Mouse (Mus musculus) heart, postnatal 10 days (tissue): ENCODE data around the gene Ctsz. TPM values are rescaled to one million over a fixed set of nuclear protein-coding genes. Genes with fewer than 3 reads are reported as not detected.

Experiments
- DNase-seq, 2 experiments: peaks; one replicate each; pipeline ENCODE4 v3.0.0; 2021
- intact Hi-C: fragments of 180-260 bp; cut with DNase I; formaldehyde crosslinking; loops from one replicate; pipeline ENCODE4 v1.15.1; 2025
- total RNA-seq, 2 experiments: library from RNA; stranded (reverse); gene quantifications; 2 replicates each; pipeline ENCODE4 v1.2.3; 2021

Ctsz gene
- total RNA-seq, 2 experiments from 2014 or later = 54.7 to 61.0 TPM

DNA sequence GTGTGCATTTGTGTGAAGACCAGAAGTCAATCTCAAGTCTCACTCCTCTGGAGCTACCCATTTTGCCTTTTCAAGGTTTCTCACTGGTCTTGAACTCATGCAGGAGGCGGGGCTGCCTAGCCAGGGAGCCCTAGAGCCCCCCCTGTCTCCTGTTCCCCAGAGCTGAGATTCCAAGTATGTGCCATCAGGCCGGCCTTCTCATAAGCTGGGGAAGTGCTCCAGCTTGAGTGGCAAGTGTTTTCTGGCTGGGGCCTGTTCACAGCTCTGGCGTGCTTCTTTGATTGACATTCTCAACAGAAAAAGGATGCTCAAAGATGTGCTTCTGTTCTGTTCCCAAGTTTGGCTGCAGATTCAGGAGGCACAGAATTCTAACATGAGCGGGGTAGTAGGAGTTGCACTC, 38.4 kb downstream of the Ctsz start:
- intact Hi-C loops = no loop called here
- DNase-seq = no peak

DNA sequence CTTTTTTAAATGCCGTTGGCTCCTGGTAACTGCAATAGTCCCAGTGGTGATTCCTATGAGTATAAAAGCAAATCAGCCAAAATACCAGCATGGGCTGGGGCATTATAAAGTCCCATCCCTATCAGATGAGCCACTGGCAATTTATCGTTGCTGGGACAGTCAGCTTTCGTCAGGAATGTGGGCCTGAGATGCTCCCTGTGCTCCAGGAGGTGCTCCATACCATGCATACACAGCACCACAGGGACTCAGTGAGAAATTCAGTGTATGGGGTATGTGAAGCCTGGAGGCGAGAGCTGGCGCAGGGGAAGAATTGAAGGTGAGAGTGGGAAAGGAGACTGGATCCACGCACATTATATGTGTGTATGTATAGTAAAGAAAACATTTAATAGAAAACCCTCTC, 41.0 kb downstream of the Ctsz start:
- intact Hi-C loops = no loop called here
- DNase-seq = no peak

DNA sequence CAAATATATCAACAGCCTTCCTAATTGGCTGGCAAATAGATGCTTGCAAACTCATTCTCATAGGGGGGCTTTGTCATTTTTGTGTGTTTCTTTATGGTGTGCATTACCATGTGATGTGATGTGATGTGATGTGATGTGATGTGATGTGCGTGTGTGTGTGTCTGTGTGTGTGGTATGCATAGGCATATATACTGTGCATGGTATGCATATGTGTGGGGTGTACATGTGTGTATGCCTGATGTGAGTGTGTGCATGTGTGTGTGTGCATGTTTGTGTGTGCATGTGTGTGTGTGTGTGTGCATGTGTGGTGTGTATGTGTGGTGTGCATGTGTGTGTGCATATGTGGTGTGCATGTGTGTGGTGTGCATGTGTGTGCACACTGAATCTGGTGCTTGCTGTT, 41.8 kb downstream of the Ctsz start:
- DNase-seq = no peak
- intact Hi-C loops = no loop called here

DNA sequence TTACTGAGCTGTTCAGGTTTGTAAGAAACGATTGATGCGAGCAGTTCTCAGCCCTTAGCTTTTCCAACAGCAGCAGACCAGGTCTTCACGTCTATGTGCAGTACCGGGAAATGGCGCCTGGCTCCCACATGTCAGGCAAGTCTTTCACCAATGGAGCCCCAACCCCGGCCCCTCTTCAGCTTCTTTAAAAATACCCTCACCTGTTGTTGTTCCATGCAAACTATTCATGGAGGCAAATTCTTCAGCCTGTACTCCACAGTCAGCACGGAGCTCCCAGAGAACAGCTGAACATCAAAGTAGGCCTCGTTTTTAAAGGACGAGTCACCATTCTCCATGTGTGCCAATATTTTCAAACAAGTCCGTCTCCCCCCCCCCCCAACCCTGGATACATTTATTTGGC, 42.2 kb downstream of the Ctsz start:
- no peak for DNase-seq
- intact Hi-C loops = no loop called here

DNA sequence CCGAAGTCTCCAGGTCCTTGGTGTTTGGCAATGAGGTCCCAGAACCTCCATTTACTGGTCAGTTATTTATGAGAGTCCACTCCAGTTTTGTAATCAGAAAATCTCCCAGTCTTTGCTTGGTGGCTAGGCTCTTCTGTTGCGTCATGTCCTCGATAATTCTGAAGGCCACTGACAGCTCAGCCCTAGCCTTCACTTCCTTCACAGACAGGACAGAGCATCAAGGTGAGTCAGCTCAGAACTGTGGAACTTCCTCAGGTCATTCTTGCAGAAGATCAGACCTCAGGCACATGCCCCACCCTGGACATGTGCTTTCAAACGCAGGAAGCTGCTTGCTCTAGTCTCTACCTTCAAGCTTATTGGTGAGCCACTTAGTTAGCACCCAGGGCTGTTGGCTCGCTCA, 45.5 kb downstream of the Ctsz start:
- no peak for DNase-seq
- intact Hi-C loops = no loop called here

DNA sequence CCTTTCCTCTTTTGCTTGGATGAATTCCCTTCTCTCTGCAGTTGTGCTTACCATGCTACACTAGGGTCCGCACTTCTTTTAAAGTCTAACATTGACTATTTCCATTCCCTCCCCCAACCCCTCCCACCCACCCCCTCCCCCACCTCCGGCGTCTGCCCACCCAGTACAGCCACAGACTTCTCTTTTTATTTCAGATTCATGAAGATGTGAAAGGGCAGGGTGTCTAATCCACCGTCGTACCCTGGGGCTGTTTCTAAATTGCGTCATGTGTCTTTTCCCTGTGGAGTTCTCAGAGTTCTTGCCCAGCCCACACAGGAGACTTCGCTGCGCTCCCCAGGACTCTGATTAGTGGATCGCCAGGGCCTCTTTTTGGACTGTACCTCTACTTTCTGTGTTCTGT, 46.3 kb downstream of the Ctsz start:
- no peak for DNase-seq

DNA sequence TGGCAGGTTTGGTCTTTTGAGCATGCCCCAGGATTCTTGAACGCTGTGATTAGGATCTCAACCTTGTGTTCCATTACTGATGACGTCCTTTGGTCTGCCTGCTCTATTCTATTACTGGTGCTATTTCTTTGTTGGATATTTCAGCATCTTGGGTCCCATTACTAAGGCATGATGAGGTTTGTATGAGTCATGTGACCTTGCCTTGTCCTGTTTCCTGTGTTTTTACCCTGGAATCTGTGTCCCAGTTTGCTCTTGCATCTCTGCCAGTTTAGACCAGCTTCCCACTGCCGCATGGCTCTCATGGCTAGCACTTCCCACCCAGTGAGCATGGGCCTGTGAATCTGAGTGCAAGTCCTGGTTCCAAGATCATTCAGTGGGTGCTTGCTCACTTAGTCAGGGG, 46.9 kb downstream of the Ctsz start:
- intact Hi-C loops = no loop called here
- no peak for DNase-seq

More for the DNA sequence above, 46.3 kb downstream of the Ctsz start:
- intact Hi-C loops = no loop called here

DNA sequence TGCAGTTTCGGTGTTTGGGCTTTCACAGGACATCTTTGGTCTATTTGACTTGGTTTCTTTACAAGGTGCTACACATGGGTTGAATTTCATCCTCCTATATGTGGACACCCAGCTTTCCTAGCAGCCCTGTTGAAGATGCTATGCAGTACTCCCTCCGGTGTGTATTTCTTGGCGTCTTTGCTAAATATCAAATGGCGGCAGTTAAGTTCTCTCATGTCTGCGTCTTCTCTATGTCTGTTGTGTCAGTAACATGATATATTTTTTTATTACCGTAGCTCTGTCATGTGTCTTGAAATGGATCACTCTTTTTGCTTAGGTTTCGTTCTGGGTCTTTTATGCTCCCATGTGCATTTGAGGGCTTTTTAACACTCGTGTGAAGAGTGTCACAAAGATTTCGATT, 57.8 kb downstream of the Ctsz start:
- intact Hi-C loops = no loop called here
- DNase-seq = no peak

Other genes starting within 250 kb of the Ctsz start
- gene Gnas, start 154.7 kb downstream of the Ctsz start, total RNA-seq = 1,000 to 10,000 TPM; 1,834 to 2,103 TPM
- 1 to 10 TPM; 2.4 to 2.8 TPM for gene Gm20721, start 92.3 kb downstream of the Ctsz start, total RNA-seq
- 10 to 100 TPM; 43.9 to 44.0 TPM for gene Nelfcd, start 23.2 kb downstream of the Ctsz start, total RNA-seq
- gene Tubb1, start 11.7 kb upstream of the Ctsz start, total RNA-seq = 1 to 10 TPM; 1.8 to 3.3 TPM
- 1,000 to 10,000 TPM; 1,182 to 1,233 TPM for gene Atp5e, start 25.1 kb upstream of the Ctsz start, total RNA-seq
- gene Prelid3b, start 34.0 kb upstream of the Ctsz start, total RNA-seq = 10 to 100 TPM; 85.0 to 88.6 TPM
- under 1 TPM; 0.10 to 0.12 TPM for gene Zfp831, start 204.5 kb upstream of the Ctsz start, total RNA-seq